Mouse (Mus musculus) kidney, adult 2 months (tissue): ENCODE results near the gene Fry.

Source experiments
- CTCF ChIP-seq: fragments of 200-500 bp; conservative IDR thresholded peaks from 2 replicates; pipeline ENCODE4 v1.5.1; 2011; ENCODE audit warnings: low read depth, mild to moderate bottlenecking, control low read depth, low read length, moderate library complexity, mixed read lengths; ENCODE audit not compliant: insufficient read depth, insufficient read length
- POLR2A ChIP-seq: fragments of 200-500 bp; IDR thresholded peaks from one replicate; pipeline ENCODE4 v1.6.1; 2011; ENCODE audit warnings: low read depth, low read length, control low read depth

DNA sequence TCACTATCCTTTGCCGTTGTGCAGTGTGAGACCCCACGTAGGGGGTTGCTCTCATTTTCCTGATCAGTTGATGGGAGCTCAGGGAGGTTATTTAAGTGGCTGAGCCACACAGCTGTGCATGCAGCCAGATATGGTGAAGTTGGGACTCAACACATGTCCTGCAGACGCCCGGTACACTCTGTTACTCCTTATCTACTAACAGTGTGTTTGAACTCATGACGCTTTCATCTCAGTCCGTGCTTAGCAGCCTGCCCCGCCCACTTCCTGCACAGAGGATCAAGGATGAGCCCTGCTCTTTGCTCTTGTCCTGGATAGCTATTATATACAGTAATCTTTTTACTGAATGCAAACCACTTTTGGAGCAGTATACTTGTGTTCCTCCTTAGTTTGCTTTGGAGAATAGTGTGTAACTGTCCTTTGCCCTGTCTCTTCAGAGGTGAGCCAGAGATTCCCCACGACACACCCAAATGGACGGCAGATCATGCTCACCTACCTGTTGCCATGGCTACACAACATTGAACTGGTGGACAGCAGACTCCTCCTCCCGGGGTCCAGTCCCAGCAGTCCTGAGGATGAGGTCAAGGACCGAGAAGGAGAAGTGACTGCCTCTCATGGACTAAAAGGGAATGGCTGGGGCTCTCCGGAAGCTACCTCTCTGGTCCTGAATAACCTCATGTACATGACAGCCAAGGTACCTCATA lies 294.5 kb downstream of the Fry start:
- TF ChIP-seq CTCF: no peak
- no peak for TF ChIP-seq POLR2A
